Mouse (Mus musculus) left cerebral cortex, adult 18-20 months (tissue): Measurements from ENCODE around the gene Vmn2r71. TPM values are rescaled to one million over a fixed set of nuclear protein-coding genes. Genes with fewer than 3 reads are reported as not detected.

ENCODE experiments used
- DNase-seq, 2 experiments: peaks; one replicate each; pipeline ENCODE4 v3.0.0; 2021 to 2022; ENCODE audit warnings: low spot score in 2 of 2, mixed read lengths in 1 of 2
- long read RNA-seq, 2 experiments: library from polyadenylated mRNA; stranded (forward); transcript quantifications; one replicate each; pipeline ENCODE4 v2.0.0; 2021
- total RNA-seq, 2 experiments: library from RNA; stranded (reverse); gene quantifications; 2 replicates each; pipeline ENCODE4 v1.2.3; 2021

Vmn2r71 gene
- not detected for total RNA-seq
- long read RNA-seq, experiment 1 = 0 reads
- long read RNA-seq, experiment 2 = 0 reads

- no peak for DNase-seq
Observed at GRCm38 (mm10) chr7:85562787-85563186, at the start of gene Vmn2r71. Gene Vmn2r71 (plus strand): TSS chr7:85563087.

- no peak for DNase-seq
Observed at GRCm38 (mm10) chr7:85542108-85542507, 20.8 kb upstream of the Vmn2r71 start.

- no peak for DNase-seq
Observed at GRCm38 (mm10) chr7:85543118-85543517, 19.8 kb upstream of the Vmn2r71 start.

GRCm38 (mm10) chr7:85569092-85569491 is 6.2 kb downstream of the Vmn2r71 start, which contains the start of gene Vmn2r70:
Gene Vmn2r70 (minus strand): TSS chr7:85569192.
- DNase-seq = no peak

Other genes starting within 250 kb of the Vmn2r71 start
- gene Vmn2r69, start 147.2 kb upstream of the Vmn2r71 start, total RNA-seq = not detected
- not detected for gene Vmn2r70, start 6.1 kb downstream of the Vmn2r71 start, total RNA-seq
- gene Vmn2r72, start 192.0 kb downstream of the Vmn2r71 start, total RNA-seq = not detected